Mouse (Mus musculus) intestine, embryonic 14.5 days (tissue): ENCODE results near the gene Garnl3. TPM values are rescaled to one million over a fixed set of nuclear protein-coding genes. Genes with fewer than 3 reads are reported as not detected.

Source experiments
- ATAC-seq: fragments of 200-750 bp; cut with Nextera tagmentation; replicated peaks from 2 replicates; pipeline ENCODE4 v1.8.0; 2017; ENCODE audit warnings: low read depth, moderate number of reproducible peaks, moderate TSS enrichment, moderate library complexity; ENCODE audit not compliant: low FRiP score, low TSS enrichment
- DNase-seq: peaks from one replicate; pipeline ENCODE4 v3.0.0-alpha.2; 2018; ENCODE audit warnings: low spot score
- H3K27ac ChIP-seq: fragments of 300-500 bp; sonication (generic); 2 replicates; pipeline ENCODE4 v1.5.1; 2014; ENCODE audit warnings: low read depth, mild to moderate bottlenecking, control low read depth
- H3K27me3 ChIP-seq: fragments of 300-500 bp; sonication (generic); replicated peaks from 2 replicates; pipeline ENCODE4 v1.6.1; 2014; ENCODE audit warnings: low read length, control low read depth; ENCODE audit not compliant: control insufficient read depth, insufficient read depth
- H3K36me3 ChIP-seq: fragments of 300-500 bp; sonication (generic); 2 replicates; pipeline ENCODE4 v1.6.1; 2014; ENCODE audit warnings: low read length, control low read depth; ENCODE audit not compliant: control insufficient read depth, insufficient read depth
- H3K4me1 ChIP-seq: fragments of 300-500 bp; sonication (generic); replicated peaks from 2 replicates; pipeline ENCODE4 v1.6.1; 2014; ENCODE audit warnings: low read length, control low read depth, mixed read lengths; ENCODE audit not compliant: control insufficient read depth, insufficient read depth
- H3K4me2 ChIP-seq: fragments of 300-500 bp; sonication (generic); 2 replicates; pipeline ENCODE4 v1.6.1; 2014; ENCODE audit warnings: low read length
- H3K4me3 ChIP-seq: fragments of 300-500 bp; sonication (generic); 2 replicates; pipeline ENCODE4 v1.5.1; 2014; ENCODE audit warnings: low read depth, low read length, control low read depth, mixed read lengths
- H3K9ac ChIP-seq: fragments of 300-500 bp; sonication (generic); 2 replicates; pipeline ENCODE4 v1.6.1; 2014; ENCODE audit warnings: mild to moderate bottlenecking, low read length
- H3K9me3 ChIP-seq: fragments of 300-500 bp; sonication (generic); 2 replicates; pipeline ENCODE4 v1.6.1; 2016; ENCODE audit warnings: low read length, control low read depth; ENCODE audit not compliant: control insufficient read depth
- WGBS: fragments of 180-500 bp; shearing (Covaris S2); extraction: QIAGEN DNeasy Blood & Tissue Kit; methylation state at CpG from one replicate; pipeline ENCODE4 v1.1.7; 2014; 5-methylcytosine and 5-hydroxymethylcytosine counted together
- polyA plus RNA-seq: library from polyadenylated mRNA; unstranded; fragments of >200 nt; fragmentation: Nextera tagmentation; extraction: Ambion mirVana; gene quantifications from 2 replicates; pipeline ENCODE4 v1.2.1, GENCODE M21; 2014

Gene Garnl3
- polyA plus RNA-seq, 1 experiment from 2014 or later = 18.6 TPM

DNA sequence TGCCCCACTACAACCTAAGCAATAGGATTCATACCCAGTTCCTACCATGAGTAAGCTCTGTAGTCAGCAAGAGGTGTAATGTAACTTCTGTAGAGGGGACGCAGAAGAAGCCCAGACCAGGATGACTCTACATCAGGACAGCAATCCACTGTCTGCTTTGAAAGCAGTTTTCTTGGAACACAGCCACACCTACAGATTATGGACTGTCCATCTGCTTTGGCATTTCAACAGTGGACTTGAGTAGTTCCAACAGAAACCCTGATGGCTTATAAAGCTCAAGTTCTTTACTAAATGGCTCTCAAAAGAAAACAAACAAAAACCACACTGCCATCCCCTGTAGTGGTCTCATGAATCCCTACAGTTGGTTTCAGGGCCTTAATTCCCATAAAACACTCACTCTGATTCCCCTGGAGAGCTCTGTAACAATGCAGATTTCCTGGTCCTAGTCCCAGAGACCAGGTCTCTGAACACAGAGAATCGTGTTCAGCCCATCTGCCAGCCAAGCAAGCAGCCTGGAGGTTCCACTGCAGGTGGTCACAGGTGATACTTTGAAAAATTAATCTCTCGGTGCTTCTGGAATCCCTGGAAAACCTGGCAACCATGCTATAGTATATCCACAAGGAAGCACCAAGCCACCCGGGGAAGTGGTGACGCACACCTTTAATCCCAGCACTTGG, 42.0 kb downstream of the Garnl3 start:
- H3K27ac ChIP-seq = no peak overlapping the region
- ATAC-seq = no peak
- WGBS = 86% methylated on average over 5 of the region's 5 CpGs

DNA sequence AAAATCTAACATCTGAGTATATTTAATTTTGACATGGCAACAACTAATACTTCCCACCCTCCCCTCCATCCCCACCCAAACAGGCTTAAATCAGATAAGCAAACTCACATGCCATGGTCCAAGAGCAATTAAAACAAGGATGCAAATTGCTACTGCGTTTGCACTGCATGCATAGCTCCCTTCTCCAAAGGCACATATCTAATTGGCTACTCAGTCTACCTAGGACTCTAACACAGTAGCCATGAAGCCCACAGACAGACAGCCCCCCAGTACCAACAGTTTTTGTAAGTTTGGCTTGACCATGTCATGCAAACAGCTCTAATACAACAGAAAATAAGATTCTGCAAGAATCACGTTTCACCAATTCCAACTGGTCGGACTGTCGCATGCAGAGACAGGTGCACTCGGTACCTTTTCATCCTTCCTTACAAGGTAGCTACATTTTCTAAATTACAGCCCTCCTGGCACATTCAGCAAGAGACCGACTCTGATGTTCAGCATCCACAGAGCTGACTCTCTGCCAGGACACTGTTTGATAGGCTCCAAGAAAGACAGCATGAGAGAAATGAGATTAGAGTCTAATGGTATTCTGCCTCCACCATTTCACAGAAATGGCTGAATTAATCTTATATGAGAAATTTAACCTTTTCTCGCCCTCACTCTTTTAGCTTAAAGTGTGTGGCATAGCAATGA, 44.6 kb downstream of the Garnl3 start:
- Histone ChIP-seq H3K4me1 (no peaks in the 10 kb centered on the region), H3K4me2 (no peak overlapping the region), H3K36me3 (no peaks in the 10 kb centered on the region), H3K9me3 (no peaks in the 10 kb centered on the region), H3K4me3 (no peak overlapping the region), H3K27me3 (no peaks in the 10 kb centered on the region), H3K9ac (no peak overlapping the region), H3K27ac (no peak overlapping the region)
- WGBS = 80% methylated on average over 7 of the region's 7 CpGs
- ATAC-seq (no peak), DNase-seq (no peak)

More for the DNA sequence above, 42.0 kb downstream of the Garnl3 start:
- H3K4me1 ChIP-seq = no peaks in the 10 kb centered on the region
- H3K9me3 ChIP-seq = no peaks in the 10 kb centered on the region
- no peaks in the 10 kb centered on the region for H3K36me3 ChIP-seq
- no peak for DNase-seq
- H3K4me3 ChIP-seq = no peak overlapping the region
- H3K9ac ChIP-seq = no peak overlapping the region
- H3K27me3 ChIP-seq = no peaks in the 10 kb centered on the region
- no peak overlapping the region for H3K4me2 ChIP-seq

DNA sequence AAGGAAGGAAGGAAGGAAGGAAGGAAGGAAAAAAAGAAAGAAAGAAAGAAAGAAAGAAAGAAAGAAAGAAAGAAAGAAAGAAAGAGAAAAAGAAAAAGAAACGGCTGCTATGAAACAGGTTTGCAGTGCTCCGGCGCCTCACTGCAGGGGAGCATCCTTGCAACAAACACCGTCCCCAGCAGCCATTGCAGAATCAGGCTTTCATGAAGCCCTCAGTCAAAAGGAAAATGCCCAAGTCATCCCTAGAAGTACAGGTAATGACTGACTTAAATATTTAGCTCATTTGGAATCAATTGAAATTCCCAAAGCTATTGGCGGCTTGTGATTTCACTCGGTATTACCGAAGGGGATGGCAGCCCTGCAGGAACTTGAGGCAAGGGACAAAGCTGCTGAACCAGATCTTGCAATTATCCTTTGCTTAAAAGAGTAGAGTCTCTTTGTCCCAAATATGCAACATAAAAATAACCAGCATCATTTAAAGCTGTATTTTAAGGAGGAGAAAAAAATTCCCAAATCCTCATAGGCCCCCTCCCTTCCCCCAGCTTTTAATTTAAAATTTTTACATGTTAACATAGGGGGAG, 45.3 kb downstream of the Garnl3 start:
- 77% methylated on average over 7 of the region's 7 CpGs for WGBS
- H3K4me1 ChIP-seq = no peaks in the 10 kb centered on the region
- no peaks in the 10 kb centered on the region for H3K27me3 ChIP-seq
- H3K9me3 ChIP-seq = no peaks in the 10 kb centered on the region
- no peak overlapping the region for H3K9ac ChIP-seq
- no peak for DNase-seq
- no peak overlapping the region for H3K4me3 ChIP-seq
- ATAC-seq = no peak
- H3K36me3 ChIP-seq = no peaks in the 10 kb centered on the region
- no peak overlapping the region for H3K4me2 ChIP-seq
- H3K27ac ChIP-seq = no peak overlapping the region

DNA sequence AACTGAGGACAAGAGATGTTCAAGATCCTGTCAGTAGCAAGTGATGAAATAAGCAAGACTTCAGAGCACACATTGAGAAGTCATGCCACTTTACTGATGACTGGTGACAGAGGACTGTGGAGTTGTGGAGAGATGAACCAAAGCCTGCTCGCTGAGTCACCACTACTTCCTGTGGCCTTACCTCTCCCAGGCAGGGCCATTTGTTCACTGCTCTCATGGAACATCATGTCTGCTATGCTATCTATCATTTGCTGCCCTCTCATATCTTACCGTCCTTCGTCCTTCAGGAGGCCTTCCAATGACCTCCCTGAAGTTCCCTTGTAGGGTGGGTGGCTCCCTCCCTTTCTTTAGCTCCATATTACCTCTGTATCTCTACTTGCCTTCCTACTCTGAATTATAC, 47.2 kb downstream of the Garnl3 start:
- Histone ChIP-seq H3K9me3 (no peaks in the 10 kb centered on the region), H3K4me2 (no peak overlapping the region), H3K4me3 (no peak overlapping the region), H3K4me1 (no peaks in the 10 kb centered on the region; the same call in 1 of the 2 replicates), H3K27ac (no peak overlapping the region), H3K27me3 (no peaks in the 10 kb centered on the region), H3K9ac (no peak overlapping the region), H3K36me3 (no peaks in the 10 kb centered on the region)
- ATAC-seq (no peak), DNase-seq (no peak)
- 87% methylated on average over 3 of the region's 3 CpGs for WGBS

DNA sequence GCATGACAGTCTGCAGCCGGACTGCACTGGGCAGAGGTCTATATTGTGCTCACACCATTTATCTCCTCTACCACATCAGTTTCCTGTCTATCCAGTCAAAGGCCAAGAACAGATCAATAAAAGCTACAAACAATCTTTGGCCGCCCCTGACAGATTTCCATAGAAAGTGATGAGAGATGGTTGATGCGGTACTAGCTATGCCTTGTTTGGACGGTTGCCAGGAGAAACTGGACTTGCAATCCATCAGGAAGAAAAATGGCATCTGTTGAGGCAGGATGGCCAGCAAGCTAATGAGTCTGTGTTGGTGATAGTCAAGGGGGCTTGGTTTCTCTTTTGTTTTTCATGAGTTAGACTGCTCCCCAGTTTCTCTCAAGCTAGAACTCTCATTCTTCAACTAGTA, 51.3 kb downstream of the Garnl3 start:
- Histone ChIP-seq H3K9ac (no peak overlapping the region), H3K27me3 (no peaks in the 10 kb centered on the region), H3K9me3 (no peaks in the 10 kb centered on the region), H3K4me1 (no peaks in the 10 kb centered on the region; the same call in 1 of the 2 replicates), H3K27ac (no peak overlapping the region), H3K4me2 (no peak overlapping the region), H3K4me3 (no peak overlapping the region), H3K36me3 (no peaks in the 10 kb centered on the region)
- 34% methylated on average over 4 of the region's 4 CpGs for WGBS
- ATAC-seq (no peak), DNase-seq (no peak)

DNA sequence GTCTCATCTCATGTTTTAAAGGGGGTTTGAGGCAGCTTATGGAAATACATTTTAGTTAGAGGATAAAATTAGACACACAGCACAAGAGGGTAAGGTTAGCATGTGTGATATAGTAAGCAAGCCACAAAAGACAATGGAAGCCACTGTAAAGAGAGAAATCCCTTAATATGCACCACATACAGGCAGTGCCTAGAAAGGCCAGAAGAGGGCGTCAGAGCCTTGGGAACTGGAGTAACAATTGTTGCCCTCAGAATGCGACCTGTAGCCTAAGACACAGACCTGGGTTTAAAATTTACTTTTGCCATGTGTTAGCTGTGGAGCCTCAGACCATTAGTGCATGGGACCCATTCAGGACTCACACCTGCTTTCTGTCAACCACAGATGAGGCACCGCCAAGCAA, 54.2 kb downstream of the Garnl3 start:
- Histone ChIP-seq H3K9ac (no peak overlapping the region), H3K4me3 (no peak overlapping the region), H3K4me1 (no peaks in the 10 kb centered on the region; the same call in none of the 2 replicates), H3K4me2 (no peak overlapping the region), H3K27ac (no peak overlapping the region), H3K36me3 (no peaks in the 10 kb centered on the region), H3K27me3 (no peaks in the 10 kb centered on the region), H3K9me3 (no peaks in the 10 kb centered on the region)
- no peak for DNase-seq
- WGBS = 20% methylated on average over 3 of the region's 3 CpGs
- ATAC-seq = no peak

DNA sequence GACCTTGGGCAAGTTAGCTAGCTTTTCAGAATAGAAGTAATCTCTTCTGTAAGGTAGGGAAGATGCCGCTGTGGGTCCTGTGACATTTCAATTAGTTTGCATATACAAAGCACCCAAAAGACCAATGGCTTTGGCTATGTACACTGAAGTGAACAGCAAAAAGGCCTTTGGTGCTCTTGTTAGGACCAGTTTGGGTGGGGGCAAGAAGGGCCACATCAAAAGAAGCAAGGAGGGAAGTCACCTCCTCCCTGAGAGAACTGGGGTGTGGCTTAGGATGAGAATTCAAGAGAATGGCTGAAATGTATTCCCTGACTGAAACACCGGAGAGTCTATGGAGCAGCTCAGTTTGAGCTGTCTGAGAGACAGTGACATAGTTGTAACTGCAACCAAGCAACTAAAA, 56.5 kb downstream of the Garnl3 start:
- no peaks in the 10 kb centered on the region for H3K9me3 ChIP-seq
- no peak overlapping the region for H3K4me2 ChIP-seq
- no peaks in the 10 kb centered on the region for H3K36me3 ChIP-seq
- H3K9ac ChIP-seq = no peak overlapping the region
- 81% methylated on average over 2 of the region's 2 CpGs for WGBS
- ATAC-seq (no peak), DNase-seq (no peak)
- H3K27me3 ChIP-seq = no peaks in the 10 kb centered on the region
- H3K27ac ChIP-seq = no peak overlapping the region
- H3K4me1 ChIP-seq = no peaks in the 10 kb centered on the region; the same call in 1 of the 2 replicates
- no peak overlapping the region for H3K4me3 ChIP-seq

DNA sequence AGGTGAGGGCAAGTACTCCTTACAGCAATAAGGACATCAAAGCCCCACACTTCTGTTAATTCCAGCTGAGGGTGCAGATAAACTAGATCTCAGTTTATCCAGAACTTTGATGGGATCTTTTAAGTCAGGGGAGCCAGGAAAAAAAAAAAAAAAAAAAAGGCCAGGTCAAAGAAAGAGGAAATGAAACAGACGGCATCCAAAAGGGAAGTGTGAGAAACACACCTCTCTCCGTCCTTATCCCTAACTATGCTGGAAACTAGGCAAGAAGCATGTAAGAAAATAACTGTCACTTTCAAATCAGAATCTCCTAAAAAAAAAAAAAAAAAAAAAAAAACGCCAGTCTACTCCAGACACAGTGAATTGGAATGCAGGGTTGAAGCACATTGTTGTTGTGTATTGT, 57.3 kb downstream of the Garnl3 start:
- 61% methylated on average over 3 of the region's 3 CpGs for WGBS
- no peaks in the 10 kb centered on the region for H3K27me3 ChIP-seq
- no peaks in the 10 kb centered on the region for H3K9me3 ChIP-seq
- H3K4me2 ChIP-seq = no peak overlapping the region
- H3K4me1 ChIP-seq = no peaks in the 10 kb centered on the region; the same call in 1 of the 2 replicates
- H3K36me3 ChIP-seq = no peaks in the 10 kb centered on the region
- DNase-seq (no peak), ATAC-seq (no peak)
- H3K4me3 ChIP-seq = no peak overlapping the region
- H3K9ac ChIP-seq = no peak overlapping the region
- H3K27ac ChIP-seq = no peak overlapping the region
